Mouse (Mus musculus): ENCODE data around the gene Dennd4a. TPM values are rescaled to one million over a fixed set of nuclear protein-coding genes. Genes with fewer than 3 reads are reported as not detected.

Dennd4a gene
- total and polyA plus RNA-seq, 3 experiments: 22.6 to 41.1 (median 37.1) TPM

GRCm38 (mm10) chr9:64805875-64806274, 5.3 kb upstream of the Dennd4a start:
- no peak overlapping the region for H3K9ac ChIP-seq (ENCODE audit: insufficient read depth, low read depth)

GRCm38 (mm10) chr9:64806335-64807060, 4.6 kb upstream of the Dennd4a start:
- in situ Hi-C loops (cut with MboI; ENCODE audit: low pct_ligation_motif_present, low pct_unique_long_range_greater_than_20kb, low sequenced_read_pairs) (no loop called here), dilution Hi-C loops (cut with MboI; ENCODE audit: extremely low pct_ligation_motif_present, extremely low pct_unique_long_range_greater_than_20kb, low sequenced_read_pairs) (no loop called here)
- no peaks in the 10 kb centered on the region for H3K36me3 ChIP-seq (replicated peaks in 1 of 2; ENCODE audit: control insufficient read depth in 1 of 2, insufficient read depth in 1 of 2, low read length in 1 of 2)
- no peak for DNase-seq (ENCODE audit: extremely low read depth)
- H3K9ac ChIP-seq (ENCODE audit: insufficient read depth, low read depth): no peak overlapping the region
- no peak for TF ChIP-seq RAD21 (IDR thresholded peaks at IDR 0.05; ENCODE audit: low read depth, low read length)
- no peak for TF ChIP-seq TBP (conservative IDR thresholded peaks at IDR 0.05; ENCODE audit: low read depth, low read length)
- TF ChIP-seq PAX5 (IDR thresholded peaks at IDR 0.05; ENCODE audit: low read length): no peak
- TF ChIP-seq ELF1 (IDR thresholded peaks at IDR 0.05; ENCODE audit: low read depth, low read length): no peak
- TF ChIP-seq ETS1 (conservative IDR thresholded peaks at IDR 0.05; ENCODE audit: low read depth, low read length): no peak
- TF ChIP-seq BHLHE40 (IDR thresholded peaks at IDR 0.05; ENCODE audit: low read depth, low read length): no peak
- H3K9me3 ChIP-seq (replicated peaks; ENCODE audit: low read length): no peaks in the 10 kb centered on the region
- no peak overlapping the region for H3K4me2 ChIP-seq (ENCODE audit: insufficient read depth, low read depth, poor library complexity, severe bottlenecking)
- H3K79me2 ChIP-seq (replicated peaks; ENCODE audit: control insufficient read depth, extremely low read depth, insufficient read depth, poor library complexity, severe bottlenecking): 0 out of 2 replicates have a peak, but pooled peaks cover 2% of the 10 kb centered on the region
- no peaks in the 10 kb centered on the region for H3K27me3 ChIP-seq (replicated peaks)
- peaks cover 5 to 63% of the 10 kb centered on the region in 2 experiments; a peak in 3 of 4 replicates for H3K4me1 ChIP-seq (ENCODE audit: control insufficient read depth in 1 of 2, insufficient read depth in 2 of 2)
- H3K27ac ChIP-seq (ENCODE audit: insufficient read depth, low read depth): no peak overlapping the region
- no peak overlapping the region for H3K4me3 ChIP-seq (replicated peaks in 1 of 3; ENCODE audit: low read depth in 2 of 3, low read length in 2 of 3, poor library complexity in 1 of 3)

More at GRCm38 (mm10) chr9:64805875-64806274, 5.3 kb upstream of the Dennd4a start:
- Histone ChIP-seq H3K4me2 (ENCODE audit: insufficient read depth, low read depth, poor library complexity, severe bottlenecking) (no peak overlapping the region), H3K27ac (ENCODE audit: insufficient read depth, low read depth) (no peak overlapping the region), H3K9me3 (replicated peaks; ENCODE audit: low read length) (peaks cover 3% of the 10 kb centered on the region), H3K27me3 (replicated peaks) (no peaks in the 10 kb centered on the region), H3K4me1 (ENCODE audit: control insufficient read depth in 1 of 2, insufficient read depth in 2 of 2) (peaks cover 5 to 63% of the 10 kb centered on the region in 2 experiments; a peak in 3 of 4 replicates), H3K79me2 (replicated peaks; ENCODE audit: control insufficient read depth, extremely low read depth, insufficient read depth, poor library complexity, severe bottlenecking) (no peaks in the 10 kb centered on the region), H3K4me3 (replicated peaks in 1 of 3; ENCODE audit: low read depth in 2 of 3, low read length in 2 of 3, poor library complexity in 1 of 3) (no peak overlapping the region), H3K36me3 (replicated peaks in 1 of 2; ENCODE audit: control insufficient read depth in 1 of 2, insufficient read depth in 1 of 2, low read length in 1 of 2) (no peaks in the 10 kb centered on the region)
- in situ Hi-C loops (cut with MboI; ENCODE audit: low pct_ligation_motif_present, low pct_unique_long_range_greater_than_20kb, low sequenced_read_pairs): no loop called here
- DNase-seq (ENCODE audit: extremely low read depth): no peak
- dilution Hi-C loops (cut with MboI; ENCODE audit: extremely low pct_ligation_motif_present, extremely low pct_unique_long_range_greater_than_20kb, low sequenced_read_pairs): no loop called here
- TF ChIP-seq SIN3A (IDR thresholded peaks at IDR 0.05; ENCODE audit: low read length) (no peak), MAX (IDR thresholded peaks at IDR 0.05; ENCODE audit: low read length) (no peak), BHLHE40 (IDR thresholded peaks at IDR 0.05; ENCODE audit: low read depth, low read length) (peak; percentile 58), ETS1 (conservative IDR thresholded peaks at IDR 0.05; ENCODE audit: low read depth, low read length) (peak; percentile 11), RCOR1 (conservative IDR thresholded peaks at IDR 0.05; ENCODE audit: low read depth, low read length) (no peak), TCF12 (IDR thresholded peaks at IDR 0.05; ENCODE audit: low read depth, low read length) (no peak), ZKSCAN1 (IDR thresholded peaks at IDR 0.05; ENCODE audit: borderline replicate concordance, low read depth, low read length) (no peak)

Data from CH12.LX (cell line).